Mouse (Mus musculus) ES-E14 (cell line): Measurements from ENCODE around the gene Calhm5.

ENCODE experiments used
- CHD2 ChIP-seq: IDR thresholded peaks from 2 replicates; pipeline ENCODE4 v1.6.1; 2014; ENCODE audit warnings: mild to moderate bottlenecking, low read depth, low read length, inconsistent platforms
- HCFC1 ChIP-seq: IDR thresholded peaks from 2 replicates; pipeline ENCODE4 v1.6.1; 2012; ENCODE audit warnings: low read length, inconsistent platforms, borderline replicate concordance; ENCODE audit not compliant: insufficient read depth
- MAFK ChIP-seq: IDR thresholded peaks from 2 replicates; pipeline ENCODE4 v1.6.1; 2014; ENCODE audit warnings: mild to moderate bottlenecking, low read depth, low read length, inconsistent platforms; ENCODE audit not compliant: insufficient read depth
- ZC3H11A ChIP-seq: IDR thresholded peaks from 2 replicates; pipeline ENCODE4 v1.6.1; 2012; ENCODE audit warnings: low read depth, mild to moderate bottlenecking, inconsistent platforms, low read length, borderline replicate concordance
- ZNF384 ChIP-seq: IDR thresholded peaks from 2 replicates; pipeline ENCODE4 v1.6.1; 2012; ENCODE audit warnings: low read depth, low read length, inconsistent platforms

- no peak for TF ChIP-seq CHD2
- no peak for TF ChIP-seq ZNF384
- no peak for TF ChIP-seq ZC3H11A
- TF ChIP-seq MAFK = no peak
- TF ChIP-seq HCFC1 = no peak
Observed at GRCm38 (mm10) chr10:34138027-34138426, 41.7 kb upstream of the Calhm5 start.
